Mouse (Mus musculus): ENCODE results near the gene Slc35e3. TPM values are rescaled to one million over a fixed set of nuclear protein-coding genes. Genes with fewer than 3 reads are reported as not detected.

Gene Slc35e3
- polyA plus RNA-seq, 1 experiment from 2014 or later: 5.3 TPM

GRCm38 (mm10) chr10:117703506-117703905 lies 42.7 kb downstream of the Slc35e3 start:
- H3K9me3 ChIP-seq (replicated peaks): no peaks in the 10 kb centered on the region
- H3K36me3 ChIP-seq: peaks cover 95% of the 10 kb centered on the region
- H3K4me3 ChIP-seq: no peak overlapping the region
- no peak overlapping the region for H3K9ac ChIP-seq
- peaks cover 13% of the 10 kb centered on the region for H3K4me1 ChIP-seq
- H3K27me3 ChIP-seq (replicated peaks): no peaks in the 10 kb centered on the region
- no peak overlapping the region for H3K4me2 ChIP-seq
- H3K27ac ChIP-seq: no peak overlapping the region
- 89% methylated on average over 3 of the region's 3 CpGs for WGBS (ENCODE audit: insufficient replicate concordance)
- ATAC-seq: no peak

GRCm38 (mm10) chr10:117702024-117702833 lies 43.9 kb downstream of the Slc35e3 start:
- Histone ChIP-seq H3K27me3 (replicated peaks) (no peaks in the 10 kb centered on the region), H3K36me3 (peaks cover 99% of the 10 kb centered on the region), H3K4me2 (no peak overlapping the region), H3K4me1 (peaks cover 7% of the 10 kb centered on the region), H3K9ac (no peak overlapping the region), H3K9me3 (replicated peaks) (0 out of 2 replicates have a peak, but pooled peaks cover 4% of the 10 kb centered on the region), H3K4me3 (no peak overlapping the region), H3K27ac (no peak overlapping the region)
- WGBS (ENCODE audit: insufficient replicate concordance): 92% methylated on average over 6 of the region's 6 CpGs
- ATAC-seq: no peak

- H3K36me3 ChIP-seq: peaks cover 99% of the 10 kb centered on the region
- no peak overlapping the region for H3K4me3 ChIP-seq
- no peak overlapping the region for H3K9ac ChIP-seq
- H3K9me3 ChIP-seq (replicated peaks): 0 out of 2 replicates have a peak, but pooled peaks cover 6% of the 10 kb centered on the region
- no peak overlapping the region for H3K27ac ChIP-seq
- no peaks in the 10 kb centered on the region for H3K27me3 ChIP-seq (replicated peaks)
- 86% methylated on average over 6 of the region's 6 CpGs for whole genome bisulfite sequencing (ENCODE audit: insufficient replicate concordance)
- no peak overlapping the region for H3K4me2 ChIP-seq
- no peak for ATAC-seq
- no peaks in the 10 kb centered on the region for H3K4me1 ChIP-seq
Observed at GRCm38 (mm10) chr10:117701034-117701829, 44.9 kb downstream of the Slc35e3 start.

GRCm38 (mm10) chr10:117700450-117700849 lies 45.7 kb downstream of the Slc35e3 start:
- Histone ChIP-seq H3K9me3 (replicated peaks) (0 out of 2 replicates have a peak, but pooled peaks cover 6% of the 10 kb centered on the region), H3K27me3 (replicated peaks) (no peaks in the 10 kb centered on the region), H3K36me3 (peaks cover 99% of the 10 kb centered on the region), H3K4me2 (no peak overlapping the region), H3K4me3 (no peak overlapping the region), H3K4me1 (no peaks in the 10 kb centered on the region), H3K27ac (no peak overlapping the region), H3K9ac (no peak overlapping the region)
- WGBS (ENCODE audit: insufficient replicate concordance): 81% methylated on average over 1 of the region's 1 CpGs
- no peak for ATAC-seq

GRCm38 (mm10) chr10:117699914-117700313 lies 46.3 kb downstream of the Slc35e3 start:
- Histone ChIP-seq H3K4me1 (no peaks in the 10 kb centered on the region), H3K9me3 (replicated peaks) (0 out of 2 replicates have a peak, but pooled peaks cover 6% of the 10 kb centered on the region), H3K27me3 (replicated peaks) (no peaks in the 10 kb centered on the region), H3K27ac (no peak overlapping the region), H3K4me3 (no peak overlapping the region), H3K9ac (no peak overlapping the region), H3K4me2 (no peak overlapping the region), H3K36me3 (peaks cover 99% of the 10 kb centered on the region)
- WGBS (ENCODE audit: insufficient replicate concordance): 92% methylated on average over 4 of the region's 4 CpGs
- no peak for ATAC-seq

GRCm38 (mm10) chr10:117698313-117699138 lies 47.6 kb downstream of the Slc35e3 start:
- H3K4me3 ChIP-seq: no peak overlapping the region
- H3K36me3 ChIP-seq: peaks cover 97% of the 10 kb centered on the region
- no peak overlapping the region for H3K9ac ChIP-seq
- no peak for ATAC-seq
- WGBS (ENCODE audit: insufficient replicate concordance): 94% methylated on average over 10 of the region's 10 CpGs
- H3K4me1 ChIP-seq: no peaks in the 10 kb centered on the region
- H3K9me3 ChIP-seq (replicated peaks): 0 out of 2 replicates have a peak, but pooled peaks cover 6% of the 10 kb centered on the region
- H3K27me3 ChIP-seq (replicated peaks): no peaks in the 10 kb centered on the region
- H3K4me2 ChIP-seq: no peak overlapping the region
- no peak overlapping the region for H3K27ac ChIP-seq

GRCm38 (mm10) chr10:117697561-117698115 lies 48.5 kb downstream of the Slc35e3 start:
- Histone ChIP-seq H3K4me3 (no peak overlapping the region), H3K27ac (no peak overlapping the region), H3K27me3 (replicated peaks) (no peaks in the 10 kb centered on the region), H3K36me3 (peaks cover 95% of the 10 kb centered on the region), H3K4me1 (no peaks in the 10 kb centered on the region), H3K4me2 (no peak overlapping the region), H3K9ac (no peak overlapping the region), H3K9me3 (replicated peaks) (0 out of 2 replicates have a peak, but pooled peaks cover 6% of the 10 kb centered on the region)
- ATAC-seq: peak; percentile 76
- WGBS (ENCODE audit: insufficient replicate concordance): 94% methylated on average over 3 of the region's 3 CpGs

- no peak overlapping the region for H3K4me3 ChIP-seq
- 0 out of 2 replicates have a peak, but pooled peaks cover 6% of the 10 kb centered on the region for H3K9me3 ChIP-seq (replicated peaks)
- no peak for ATAC-seq
- H3K36me3 ChIP-seq: peaks cover 95% of the 10 kb centered on the region
- WGBS (ENCODE audit: insufficient replicate concordance): 91% methylated on average over 6 of the region's 6 CpGs
- no peak overlapping the region for H3K9ac ChIP-seq
- H3K4me1 ChIP-seq: no peaks in the 10 kb centered on the region
- H3K4me2 ChIP-seq: no peak overlapping the region
- H3K27ac ChIP-seq: no peak overlapping the region
- no peaks in the 10 kb centered on the region for H3K27me3 ChIP-seq (replicated peaks)
Observed at GRCm38 (mm10) chr10:117696827-117697560, 49.2 kb downstream of the Slc35e3 start.

- no peaks in the 10 kb centered on the region for H3K27me3 ChIP-seq (replicated peaks)
- peaks cover 95% of the 10 kb centered on the region for H3K36me3 ChIP-seq
- H3K27ac ChIP-seq: no peak overlapping the region
- WGBS (ENCODE audit: insufficient replicate concordance): 87% methylated on average over 8 of the region's 8 CpGs
- no peaks in the 10 kb centered on the region for H3K4me1 ChIP-seq
- no peak for ATAC-seq
- no peak overlapping the region for H3K9ac ChIP-seq
- no peak overlapping the region for H3K4me2 ChIP-seq
- H3K4me3 ChIP-seq: no peak overlapping the region
- 0 out of 2 replicates have a peak, but pooled peaks cover 6% of the 10 kb centered on the region for H3K9me3 ChIP-seq (replicated peaks)
Observed at GRCm38 (mm10) chr10:117696021-117696826, 49.9 kb downstream of the Slc35e3 start.

- Histone ChIP-seq H3K27ac (no peak overlapping the region), H3K36me3 (peaks cover 95% of the 10 kb centered on the region), H3K4me2 (no peak overlapping the region), H3K27me3 (replicated peaks) (no peaks in the 10 kb centered on the region), H3K9ac (no peak overlapping the region), H3K4me3 (no peak overlapping the region), H3K4me1 (no peaks in the 10 kb centered on the region), H3K9me3 (replicated peaks) (0 out of 2 replicates have a peak, but pooled peaks cover 6% of the 10 kb centered on the region)
- 87% methylated on average over 4 of the region's 4 CpGs for WGBS (ENCODE audit: insufficient replicate concordance)
- no peak for ATAC-seq
Observed at GRCm38 (mm10) chr10:117695605-117696004, 50.6 kb downstream of the Slc35e3 start.
